Mouse (Mus musculus) heart, postnatal 0 days (tissue): Measurements from ENCODE around the gene Thada.

Experiments used
- CTCF ChIP-seq: IDR thresholded peaks from 2 replicates; pipeline ENCODE4 v1.5.1; 2016; ENCODE audit warnings: antibody characterized with exemption, control low read depth, low read depth
- EP300 ChIP-seq: IDR thresholded peaks from 2 replicates; pipeline ENCODE4 v1.6.1; 2016; ENCODE audit warnings: antibody characterized with exemption, low read depth

DNA sequence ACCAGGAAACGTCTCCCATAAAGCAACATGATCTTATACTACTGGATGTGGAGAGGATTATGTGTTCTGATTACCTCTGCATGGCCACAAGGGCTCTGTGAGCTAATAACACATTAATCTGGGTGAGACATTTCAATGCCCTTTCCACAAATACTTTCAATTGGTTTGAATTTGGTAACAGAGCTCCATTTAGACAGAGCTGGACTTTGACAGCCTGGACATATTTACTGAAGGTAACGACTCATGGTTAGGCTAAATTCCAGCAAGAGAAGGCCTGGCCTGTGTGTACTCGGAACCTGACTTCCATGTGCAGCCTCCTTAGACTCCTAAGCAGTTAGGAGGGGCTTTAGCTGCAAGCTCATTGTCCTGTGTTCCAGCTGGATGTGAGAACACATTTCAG, 214.6 kb downstream of the Thada start:
- TF ChIP-seq CTCF (no peak), EP300 (no peak)
